Mouse (Mus musculus): ENCODE results near the gene Calcrl.

Gene Calcrl

DNA sequence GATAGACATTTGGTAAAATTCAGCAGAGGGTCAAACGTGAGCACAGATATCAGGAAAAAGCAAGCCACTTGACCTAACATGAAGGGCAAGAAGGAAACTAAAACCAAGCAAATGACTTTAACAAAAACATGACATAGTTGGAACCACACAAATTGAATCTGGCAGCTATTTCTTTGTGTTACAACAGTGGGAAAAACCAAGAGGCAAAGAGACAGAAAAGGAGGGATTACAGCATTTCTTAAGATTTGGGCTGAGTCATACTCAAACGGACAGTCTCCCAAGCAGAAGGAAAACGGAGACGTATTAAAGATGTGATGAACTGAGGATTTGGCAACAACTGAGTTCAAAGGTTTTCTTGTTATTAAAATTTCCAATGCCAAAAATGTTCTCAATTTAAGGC, 88.9 kb downstream of the Calcrl start:
- no peak for DNase-seq (ENCODE audit: low spot score in 2 of 2)

DNA sequence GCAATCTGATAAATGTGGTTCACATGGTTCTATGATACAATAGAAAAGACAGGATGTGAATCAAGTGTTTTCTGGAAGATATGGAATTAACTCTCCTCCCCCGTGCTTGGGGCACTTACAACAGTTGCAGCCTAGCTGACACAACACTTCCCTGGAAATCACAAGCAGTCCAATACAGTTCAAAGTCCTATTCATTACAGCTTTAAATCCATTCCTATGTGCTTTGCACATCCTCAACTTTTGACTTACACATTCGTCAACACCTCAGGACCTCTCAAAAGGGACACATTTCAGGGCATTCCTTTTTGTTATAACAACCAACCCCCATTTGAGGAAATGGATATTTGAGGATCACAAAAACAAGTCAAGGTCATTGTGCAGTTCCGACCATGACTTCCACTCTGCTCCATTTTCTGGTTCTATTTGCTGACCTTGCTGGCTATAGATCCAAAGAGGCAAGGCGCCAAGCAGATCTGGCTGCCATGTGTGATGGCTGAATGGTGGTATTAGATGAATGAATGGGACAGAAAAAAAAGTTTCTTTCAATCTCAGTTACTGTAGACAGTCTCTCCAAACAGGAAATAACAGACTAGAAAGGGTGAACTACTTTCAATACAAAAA, 108.9 kb downstream of the Calcrl start:
- DNase-seq (ENCODE audit: low spot score in 2 of 2) = no peak

DNA sequence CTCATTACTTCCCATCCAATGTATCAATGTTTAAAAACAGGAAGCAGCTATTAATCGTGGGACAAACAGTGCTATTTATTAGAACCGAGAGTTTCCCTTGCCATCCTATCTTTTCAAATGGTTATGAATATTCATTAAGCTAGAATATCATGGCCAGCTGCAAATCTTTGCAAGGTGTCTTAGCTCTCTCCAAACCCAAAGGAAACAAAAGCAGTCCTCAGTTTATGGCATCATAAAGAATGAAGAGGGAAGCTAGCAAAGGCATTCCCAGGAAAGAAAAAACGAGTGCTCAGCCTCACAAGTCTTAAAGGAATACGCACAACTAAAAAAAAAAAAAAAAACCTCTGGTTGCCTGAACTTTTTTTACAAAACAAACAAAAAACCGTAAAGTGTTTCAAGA, 128.7 kb downstream of the Calcrl start:
- no peak for DNase-seq (ENCODE audit: low spot score in 2 of 2)

DNA sequence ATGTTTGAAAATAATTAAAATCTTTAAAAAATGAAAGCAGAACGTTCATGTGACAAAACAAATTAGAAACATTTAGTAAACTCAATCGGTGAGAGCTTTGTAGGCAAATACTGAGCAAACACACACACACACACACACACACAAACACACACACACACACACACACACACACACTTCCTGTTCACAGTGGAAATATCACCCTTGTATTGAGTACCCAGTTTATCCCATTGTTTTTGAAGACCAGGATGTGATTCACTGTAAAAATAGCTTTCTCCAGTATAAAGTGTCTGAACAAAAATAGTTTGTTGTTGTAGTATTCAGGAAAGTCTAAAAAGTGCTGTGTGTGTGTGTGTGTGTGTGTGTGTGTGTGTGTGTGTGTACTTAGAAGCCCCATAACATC, 130.1 kb downstream of the Calcrl start:
- DNase-seq (ENCODE audit: low spot score in 2 of 2) = no peak

DNA sequence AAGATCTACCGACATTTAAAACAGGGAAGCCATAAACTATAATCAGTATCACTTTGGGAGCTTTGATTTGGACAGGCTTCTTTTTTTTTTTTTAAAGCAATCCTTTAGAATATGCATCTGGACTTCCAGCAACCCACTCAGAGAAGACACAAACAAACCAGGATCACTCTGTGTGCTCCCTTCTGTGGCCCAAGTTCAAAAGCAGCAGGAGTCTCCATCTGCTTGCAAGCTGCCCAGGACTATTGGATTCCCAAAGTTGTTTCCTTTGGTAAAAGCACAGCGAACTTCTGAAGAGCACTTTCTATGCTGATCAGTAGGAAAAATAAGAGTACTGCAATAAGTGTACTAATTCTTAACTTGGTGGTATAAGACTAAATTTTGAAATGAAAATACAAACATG, 130.6 kb downstream of the Calcrl start:
- DNase-seq (ENCODE audit: low spot score in 2 of 2) = peak in 1 of 2 experiments; percentile 20

DNA sequence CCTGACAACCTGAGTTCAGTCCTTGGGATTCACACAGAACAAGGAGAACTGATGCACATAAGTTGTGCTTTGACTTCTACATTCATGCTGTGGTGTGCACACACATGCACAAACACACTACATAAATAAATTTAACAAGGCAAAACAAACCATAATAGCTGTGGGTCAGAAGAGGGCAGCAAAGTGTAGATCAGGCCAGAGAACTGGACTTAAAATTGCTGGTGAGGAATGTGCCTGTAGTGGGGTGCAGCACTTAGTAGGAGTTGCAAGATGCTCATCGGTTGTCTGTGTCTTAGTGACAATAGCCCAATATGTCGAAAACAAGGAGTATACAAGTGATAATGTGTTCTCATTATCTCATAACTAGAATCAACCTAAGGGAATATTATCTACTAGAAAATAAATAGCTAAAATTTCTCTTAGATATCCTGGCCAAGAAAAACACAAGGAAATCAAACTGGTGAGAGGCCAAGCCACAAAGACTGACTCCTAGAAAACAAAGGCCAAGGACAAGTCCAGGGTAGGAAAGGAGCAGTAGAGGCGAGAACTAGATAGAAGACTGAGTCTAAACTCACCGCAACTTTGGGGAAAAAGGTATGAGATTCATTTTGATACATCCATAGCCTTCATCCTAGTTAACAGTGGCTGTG, 132.7 kb downstream of the Calcrl start:
- no peak for DNase-seq (ENCODE audit: low spot score in 2 of 2)

DNA sequence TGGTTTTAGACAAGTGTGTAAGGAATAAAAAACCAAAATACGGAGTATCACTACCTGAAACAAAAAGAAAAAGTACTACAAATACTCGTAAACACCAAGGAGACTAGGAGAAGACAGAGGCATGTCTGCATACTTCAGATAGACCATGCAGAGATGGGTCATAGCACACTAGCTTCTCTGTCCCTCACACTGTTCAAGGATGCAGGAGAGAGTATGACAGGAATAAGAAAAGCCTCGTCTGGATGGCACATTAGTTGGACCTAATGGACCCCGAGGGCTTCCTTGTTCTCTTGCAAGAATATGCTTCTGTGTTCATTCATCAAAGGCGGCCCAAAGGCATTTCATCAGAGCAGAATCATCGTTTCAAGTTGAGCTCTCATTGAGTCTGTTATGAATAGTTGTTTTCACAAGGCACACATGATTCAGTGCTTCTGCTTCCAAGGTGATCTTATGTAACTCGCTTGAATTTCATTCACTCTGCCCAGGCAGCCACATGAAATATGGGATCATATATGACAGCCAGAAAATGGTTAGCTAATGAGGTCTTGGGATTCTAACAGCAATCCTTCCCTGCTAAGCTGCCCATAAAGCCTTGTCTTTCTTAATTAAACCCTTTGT, 136.2 kb downstream of the Calcrl start:
- no peak for DNase-seq (ENCODE audit: low spot score in 2 of 2)
